Mouse (Mus musculus) kidney, adult 2 months (tissue): ENCODE data around the gene Oaf.

ENCODE experiments used
- CTCF ChIP-seq: fragments of 200-500 bp; conservative IDR thresholded peaks from 2 replicates; pipeline ENCODE4 v1.5.1; 2011; ENCODE audit warnings: low read depth, mild to moderate bottlenecking, control low read depth, low read length, moderate library complexity, mixed read lengths; ENCODE audit not compliant: insufficient read depth, insufficient read length
- POLR2A ChIP-seq: fragments of 200-500 bp; IDR thresholded peaks from one replicate; pipeline ENCODE4 v1.6.1; 2011; ENCODE audit warnings: low read depth, low read length, control low read depth

DNA sequence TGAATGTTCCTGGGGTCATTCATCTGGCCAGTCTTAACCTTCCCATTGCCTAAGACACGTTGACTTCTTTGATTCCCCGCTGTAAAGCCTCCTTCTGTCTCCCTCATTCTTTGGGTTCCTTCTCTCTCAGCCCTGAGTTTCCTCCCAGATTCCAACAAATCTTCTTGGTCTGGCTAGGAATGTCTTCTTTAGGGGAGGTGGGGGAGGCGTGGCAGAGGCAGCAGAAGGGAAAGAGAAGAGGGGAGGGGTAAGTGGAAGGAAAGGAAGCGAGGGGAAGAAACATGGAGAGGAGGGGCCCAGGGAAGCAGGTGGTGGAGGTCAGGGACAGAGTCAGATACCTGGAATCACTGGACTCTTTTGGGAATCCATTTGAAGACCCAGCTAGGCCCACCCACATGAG is 22.7 kb upstream of the Oaf start:
- TF ChIP-seq CTCF = no peak
- TF ChIP-seq POLR2A = no peak
